Mouse (Mus musculus): ENCODE results near the gene Fcer1g.

The Fcer1g gene

DNA sequence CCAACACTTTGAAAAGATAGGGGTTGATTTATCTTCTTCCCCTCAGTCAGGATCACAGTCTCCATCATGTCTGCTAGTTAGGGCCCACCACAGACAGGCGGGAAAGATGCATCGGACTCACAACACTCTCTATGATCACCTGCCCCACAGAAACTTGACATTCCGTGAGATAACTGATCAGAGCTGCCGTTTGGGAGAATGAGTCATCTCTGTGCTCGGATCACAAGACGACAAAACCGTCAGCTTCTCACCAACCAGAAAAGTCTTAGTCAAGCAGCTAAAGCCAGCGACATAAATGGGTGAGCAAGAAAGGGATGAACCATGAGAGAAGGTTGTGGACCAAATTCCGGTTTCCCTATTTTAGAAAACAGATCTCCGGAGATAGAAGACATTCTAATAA lies 41.9 kb downstream of the Fcer1g start:
- in situ Hi-C loops (cut with MboI, MseI), result no loop called here

GRCm38 (mm10) chr1:171190832-171191231 lies 43.3 kb downstream of the Fcer1g start:
- in situ Hi-C loops (cut with MboI, MseI), result no loop called here

DNA sequence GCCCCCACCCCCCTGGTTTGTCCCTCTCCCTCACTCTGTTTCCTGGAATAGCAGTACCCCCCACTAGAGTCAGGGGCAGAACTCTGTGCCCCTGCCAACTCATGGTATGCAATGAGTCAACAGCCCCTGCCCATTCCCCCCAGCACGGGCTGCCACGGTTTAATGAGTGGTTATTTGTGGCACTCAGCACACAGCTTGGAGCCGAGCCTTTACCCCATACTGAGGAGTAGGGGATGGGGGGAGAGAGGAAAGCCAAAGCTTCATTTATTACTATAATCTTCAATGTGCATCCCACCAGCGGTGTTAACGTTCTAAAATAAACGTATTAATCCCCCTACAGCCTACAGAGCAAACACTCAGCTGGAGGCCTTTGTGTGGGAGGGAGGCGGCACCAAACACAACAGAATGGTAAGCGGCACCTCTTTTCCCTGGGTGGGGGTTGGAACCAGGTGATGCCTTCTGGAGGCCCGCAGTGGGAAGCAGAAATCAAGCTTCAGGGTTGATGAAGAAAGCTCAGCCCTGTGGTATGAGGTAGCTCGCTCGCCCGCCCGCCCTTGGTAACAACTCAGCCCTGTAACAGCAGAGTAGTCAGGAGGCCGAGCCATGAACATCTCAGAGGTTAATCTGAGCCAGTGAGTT lies 44.6 kb downstream of the Fcer1g start:
- in situ Hi-C loops (cut with MboI, MseI), result no loop called here

GRCm38 (mm10) chr1:171189046-171189445 lies 45.1 kb downstream of the Fcer1g start:
- in situ Hi-C loops (cut with MboI, MseI), result no loop called here

DNA sequence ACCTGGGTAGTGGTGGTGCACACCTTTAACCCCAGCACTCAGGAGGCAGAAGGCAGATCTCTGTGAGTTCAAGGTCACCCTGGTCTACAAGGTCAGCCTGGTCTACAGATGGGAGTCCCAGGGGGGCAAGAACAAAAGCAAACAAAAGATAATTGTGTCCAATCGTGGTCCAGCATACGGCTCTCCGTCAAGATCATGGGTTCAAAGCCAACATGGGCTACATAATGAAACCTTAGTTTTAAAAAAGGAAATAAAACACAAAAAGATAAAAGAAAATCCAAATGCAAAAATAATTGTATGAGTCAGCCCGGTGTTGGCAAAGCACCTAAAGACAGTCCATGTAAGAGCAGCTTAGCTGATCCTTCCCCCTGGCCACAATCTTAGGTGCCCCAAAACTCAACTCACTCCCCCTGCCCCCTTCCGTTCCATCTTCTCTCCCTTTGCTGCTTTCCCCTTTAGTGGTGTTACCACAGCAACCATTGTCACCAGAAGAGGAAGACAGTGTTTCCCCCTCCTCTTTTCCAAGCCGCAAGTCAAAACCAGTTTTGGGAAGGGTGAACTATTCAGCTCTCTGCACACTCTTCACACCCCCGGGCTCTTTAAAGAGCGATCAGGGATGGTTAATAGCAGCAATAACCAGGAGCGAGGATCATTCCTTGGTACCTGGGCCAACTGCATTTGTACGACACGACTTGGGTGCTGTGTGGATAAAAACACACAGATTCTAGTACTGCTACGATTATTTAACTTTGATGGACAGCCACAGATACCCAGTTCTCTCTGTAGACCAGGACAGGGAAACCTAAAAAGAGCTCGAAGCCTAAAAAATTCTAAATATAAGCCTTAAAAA lies 46.1 kb downstream of the Fcer1g start:
- in situ Hi-C loops (cut with MboI, MseI), result no loop called here

DNA sequence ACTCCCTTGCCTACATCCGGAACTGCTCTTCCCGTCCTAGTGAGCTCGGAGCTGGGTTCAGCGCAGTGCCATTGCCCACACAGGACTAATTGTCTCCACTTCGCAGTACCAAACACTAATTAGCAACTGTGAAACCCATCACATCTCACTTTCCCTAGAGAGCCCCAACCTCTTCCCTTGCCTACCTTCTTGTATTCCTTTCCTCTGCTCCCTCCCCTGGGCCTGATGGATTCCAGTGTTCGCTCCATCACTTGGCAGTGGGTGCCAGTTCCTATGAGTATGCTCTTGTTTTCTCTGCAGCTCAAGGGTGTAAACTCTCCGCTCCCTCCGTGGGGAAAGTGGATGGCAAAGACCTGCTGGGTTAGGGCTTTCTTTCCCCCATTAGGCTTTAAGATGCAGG lies 48.5 kb downstream of the Fcer1g start:
- in situ Hi-C loops (cut with MboI, MseI), result no loop called here

GRCm38 (mm10) chr1:171184314-171184713 lies 49.9 kb downstream of the Fcer1g start:
- in situ Hi-C loops (cut with MboI, MseI), result no loop called here

DNA sequence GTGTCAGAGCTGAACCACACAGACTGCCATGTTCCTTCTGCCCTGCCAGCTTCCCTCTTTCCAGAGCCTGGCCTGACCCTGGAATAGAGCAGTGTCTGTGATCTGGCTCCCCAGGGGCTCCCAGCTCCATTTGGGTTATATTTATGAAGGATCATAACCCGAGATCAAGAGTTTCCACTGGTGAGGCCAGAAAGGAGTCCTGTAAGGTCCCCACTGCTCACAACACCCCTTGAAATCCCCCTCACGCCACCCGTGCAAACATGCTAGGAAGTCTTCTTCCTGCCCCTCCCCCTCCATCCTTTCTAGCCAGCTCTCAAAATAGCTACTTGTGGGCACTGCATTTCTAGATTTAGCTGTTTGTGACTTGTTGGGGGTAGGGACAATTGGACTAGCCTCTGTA lies 50.5 kb downstream of the Fcer1g start:
- in situ Hi-C loops (cut with MboI, MseI), result no loop called here

DNA sequence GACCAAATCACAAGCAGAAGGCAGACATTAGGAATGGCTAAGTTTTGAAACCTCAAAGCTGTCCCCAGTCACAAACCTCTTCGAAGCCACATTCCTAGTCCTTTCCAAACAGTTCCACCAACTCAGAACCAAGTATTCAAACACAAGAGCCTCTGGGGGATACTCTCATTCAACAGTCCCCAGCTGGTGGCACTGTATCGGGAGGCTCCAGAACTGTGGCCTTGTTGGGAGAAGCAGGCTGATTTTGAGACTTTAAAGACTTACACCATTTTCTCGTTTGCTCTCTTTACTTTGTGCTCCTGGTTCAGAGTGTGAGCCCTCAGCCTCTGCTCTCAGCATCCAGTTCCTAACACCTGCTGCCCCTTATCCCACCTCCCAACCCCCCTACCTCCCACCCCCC lies 51.1 kb downstream of the Fcer1g start:
- in situ Hi-C loops (cut with MboI, MseI), result no loop called here

Measured in T-helper 17 cell (primary cell).